8 mouse cellular contexts compared by ENCODE assay signal in genomic region chr9:69948964-69949363, GRCm38 (mm10). TPM values are rescaled to one million over a fixed set of nuclear protein-coding genes. Genes with fewer than 3 reads are reported as not detected.
A peak's percentile ranks its signal among the peaks of the same experiment; 100 is the strongest.
DNase-seq lines count a peak whose midpoint lies in the region; ATAC-seq and TF ChIP-seq lines count a peak whose summit lies in the region.

No protein-coding gene starts in this region.

- 13% methylated on average over 2 of the region's 2 CpGs for WGBS in cerebellum, adult 2 months
- WGBS in midbrain, postnatal 0 days = 12% methylated on average over 2 of the region's 2 CpGs
- 15% methylated on average over 2 of the region's 2 CpGs for WGBS in midbrain, embryonic 13.5 days

- H3K9me3 ChIP-seq in midbrain, postnatal 0 days (ENCODE audit: low read length) = no peaks in the 10 kb centered on the region
- no peaks in the 10 kb centered on the region for H3K9me3 ChIP-seq in midbrain, embryonic 13.5 days

- DNase-seq in cerebellum, adult 2 months = peak in 1 of 2 experiments; percentile 6
- no peak for DNase-seq in cerebellum, adult 9-10 months
- no peak for DNase-seq in midbrain, postnatal 0 days (ENCODE audit: low spot score)
- DNase-seq in testis, postnatal 14 days (ENCODE audit: low spot score) = peak; percentile 32

- H3K4me1 ChIP-seq in cerebellum, adult 2 months (ENCODE audit: control insufficient read depth, insufficient read depth, low read length) = no peaks in the 10 kb centered on the region
- no peaks in the 10 kb centered on the region for H3K4me1 ChIP-seq in midbrain, postnatal 0 days (ENCODE audit: insufficient read depth, low read length)
- H3K4me1 ChIP-seq in midbrain, embryonic 13.5 days (replicated peaks) = no peaks in the 10 kb centered on the region
- no peaks in the 10 kb centered on the region for H3K4me1 ChIP-seq in cortical plate, adult 2 months (ENCODE audit: control insufficient read depth, insufficient read depth, low read length)

- H3K4me2 ChIP-seq in midbrain, postnatal 0 days (ENCODE audit: low read depth, low read length, poor library complexity, severe bottlenecking) = no peak overlapping the region
- no peak overlapping the region for H3K4me2 ChIP-seq in midbrain, embryonic 13.5 days (replicated peaks)

- TF ChIP-seq POLR2A in cerebellum, adult 2 months (IDR thresholded peaks at IDR 0.05; ENCODE audit: borderline replicate concordance, insufficient read depth, low read length) = no peak
- TF ChIP-seq POLR2A in cortical plate, adult 2 months (IDR thresholded peaks at IDR 0.05; ENCODE audit: extremely low read depth, insufficient read depth, low read length) = no peak

- peak; percentile 46; the same call in 1 of the 2 replicates for TF ChIP-seq CTCF in cerebellum, adult 2 months (IDR thresholded peaks at IDR 0.05; ENCODE audit: borderline replicate concordance, insufficient read depth, low read depth, low read length)
- peak; percentile 65 for TF ChIP-seq CTCF in midbrain, postnatal 0 days (IDR thresholded peaks at IDR 0.05)
- TF ChIP-seq CTCF in cortical plate, adult 2 months (IDR thresholded peaks at IDR 0.05; ENCODE audit: extremely low read depth, insufficient read depth, low read length) = peak; percentile 62

- no peak overlapping the region for H3K4me3 ChIP-seq in cerebellum, adult 2 months (replicated peaks; ENCODE audit: insufficient read depth, low read depth, low read length)
- H3K4me3 ChIP-seq in midbrain, postnatal 0 days (ENCODE audit: low read depth, low read length) = no peak overlapping the region
- no peak overlapping the region for H3K4me3 ChIP-seq in midbrain, embryonic 13.5 days (replicated peaks)
- no peak overlapping the region for H3K4me3 ChIP-seq in cortical plate, adult 2 months (ENCODE audit: insufficient read depth, low read length)

- no peak for ATAC-seq in midbrain, postnatal 0 days (ENCODE audit: low FRiP score)
- no peak for ATAC-seq in midbrain, embryonic 13.5 days
- ATAC-seq in hematopoietic stem cell, adult 5-6 weeks (replicated peaks in 1 of 2; ENCODE audit: insufficient read depth in 1 of 2, low FRiP score in 2 of 2, low TSS enrichment in 1 of 2, low read depth in 1 of 2, poor library complexity in 2 of 2, severe bottlenecking in 2 of 2) = peak; percentile 78 to 86
- 0 out of 2 replicates have a peak, but pooled peaks have one; percentile 26 for ATAC-seq in megakaryocyte-erythroid progenitor cell, adult 5-6 weeks (replicated peaks; ENCODE audit: low FRiP score, low TSS enrichment, poor library complexity, severe bottlenecking)

- H3K9ac ChIP-seq in midbrain, postnatal 0 days (replicated peaks; ENCODE audit: low read length, poor library complexity, severe bottlenecking) = no peak overlapping the region
- H3K9ac ChIP-seq in midbrain, embryonic 13.5 days (replicated peaks) = no peak overlapping the region

- H3K27me3 ChIP-seq in cerebellum, adult 2 months (ENCODE audit: control insufficient read depth, insufficient read depth, low read length) = no peaks in the 10 kb centered on the region
- H3K27me3 ChIP-seq in midbrain, postnatal 0 days (ENCODE audit: insufficient read depth, low read length) = no peaks in the 10 kb centered on the region
- H3K27me3 ChIP-seq in midbrain, embryonic 13.5 days = no peaks in the 10 kb centered on the region

- H3K27ac ChIP-seq in cerebellum, adult 2 months (ENCODE audit: insufficient read depth, low read length) = no peak overlapping the region
- H3K27ac ChIP-seq in midbrain, postnatal 0 days (ENCODE audit: low read depth, low read length) = no peak overlapping the region
- no peak overlapping the region for H3K27ac ChIP-seq in midbrain, embryonic 13.5 days
- no peak overlapping the region for H3K27ac ChIP-seq in cortical plate, adult 2 months (ENCODE audit: insufficient read depth, low read length)

- H3K36me3 ChIP-seq in midbrain, postnatal 0 days (ENCODE audit: insufficient read depth, low read length) = no peaks in the 10 kb centered on the region
- H3K36me3 ChIP-seq in midbrain, embryonic 13.5 days = no peaks in the 10 kb centered on the region

RNA-seq across cellular contexts. Expression of gene Bnip2, which starts 40.3 kb away (rescaled TPM):
- polyA plus RNA-seq in cerebellum, adult 2 months (2012; rRNA removed) = 43.7 and 46.1 TPM in 2 replicates
- 41.5 and 63.6 TPM in 2 replicates for total RNA-seq in midbrain, postnatal 0 days (2014; rRNA removed)
- polyA plus RNA-seq in midbrain, postnatal 0 days (2015; fragmentation: Nextera tagmentation; extraction: Ambion mirVana) = 45.9 and 48.0 TPM in 2 replicates
- polyA plus RNA-seq in midbrain, embryonic 13.5 days (2015; fragmentation: Nextera tagmentation; extraction: Ambion mirVana) = 97.5 and 101 TPM in 2 replicates
- polyA plus RNA-seq in cortical plate, adult 2 months (2012; rRNA removed) = 43.9 and 45.0 TPM in 2 replicates
- total RNA-seq in hematopoietic stem cell, adult 5-6 weeks (2017) = 132 and 147 TPM in 2 replicates
- 50.1 and 67.6 TPM in 2 replicates for total RNA-seq in megakaryocyte-erythroid progenitor cell, adult 5-6 weeks (2014; fragmentation: Nextera tagmentation)
- total RNA-seq in megakaryocyte-erythroid progenitor cell, adult 5-6 weeks (2017) = 125 and 126 TPM in 2 replicates

Comparison
In these comparisons a context has a peak if more than half of its experiments do, and no peak if none do; other contexts are left out.
1. ATAC-seq: peak in hematopoietic stem cell, adult 5-6 weeks (2 of 2) and megakaryocyte-erythroid progenitor cell, adult 5-6 weeks (single experiment); none in midbrain, postnatal 0 days (single experiment) and midbrain, embryonic 13.5 days (single experiment).
2. Peak in every context shown above with its lines, with median percentiles within 50 percentile points of each other: CTCF ChIP-seq.